Mouse (Mus musculus): ENCODE measurements around the gene Ap1s1. TPM values are rescaled to one million over a fixed set of nuclear protein-coding genes. Genes with fewer than 3 reads are reported as not detected.
A peak's percentile ranks its signal among the peaks of the same experiment; 100 is the strongest.

The Ap1s1 gene
- total and polyA plus RNA-seq, 3 experiments: 154 to 218 (median 211) TPM

GRCm38 (mm10) chr5:137083051-137083450 lies 37.1 kb upstream of the Ap1s1 start:
- TF ChIP-seq ZC3H11A (IDR thresholded peaks at IDR 0.05; ENCODE audit: low read depth, low read length) (no peak), SIN3A (IDR thresholded peaks at IDR 0.05; ENCODE audit: low read length) (no peak), CTCF (IDR thresholded peaks at IDR 0.05 in 2 of 3, conservative IDR thresholded peaks at IDR 0.05 in 1 of 3; ENCODE audit: control insufficient read depth in 1 of 3, insufficient read depth in 1 of 3, low read depth in 2 of 3, low read length in 3 of 3, poor library complexity in 1 of 3, severe bottlenecking in 1 of 3) (no peak), POLR2AphosphoS5 (IDR thresholded peaks at IDR 0.05; ENCODE audit: borderline replicate concordance, low read depth, low read length) (no peak), ELF1 (IDR thresholded peaks at IDR 0.05; ENCODE audit: low read depth, low read length) (no peak)
- no peaks in the 10 kb centered on the region for H3K79me2 ChIP-seq (ENCODE audit: control insufficient read depth, insufficient read depth, low read length, poor library complexity)
- peaks cover 10 to 33% of the 10 kb centered on the region in 2 experiments for H3K4me1 ChIP-seq (ENCODE audit: control insufficient read depth in 1 of 2, insufficient read depth in 2 of 2, low read length in 2 of 2)
- no peaks in the 10 kb centered on the region for H3K9me3 ChIP-seq (replicated peaks; ENCODE audit: insufficient read depth, low read length)
- H3K27ac ChIP-seq (ENCODE audit: control insufficient read depth, low read depth, low read length): no peak overlapping the region
- no peak for DNase-seq (ENCODE audit: low read depth, low spot score)
- H3K27me3 ChIP-seq (ENCODE audit: control insufficient read depth in 1 of 2, insufficient read depth in 2 of 2, low read length in 2 of 2): no peaks in the 10 kb centered on the region
- no peak overlapping the region for H3K4me3 ChIP-seq (ENCODE audit: control insufficient read depth in 1 of 2, insufficient read depth in 1 of 2, low read depth in 2 of 2, low read length in 2 of 2)
- no peak overlapping the region for H3K9ac ChIP-seq (ENCODE audit: control insufficient read depth, low read depth, low read length, poor library complexity, severe bottlenecking)
- peaks cover 0 to 15% of the 10 kb centered on the region in 2 experiments; a peak in 2 of 4 replicates for H3K36me3 ChIP-seq (ENCODE audit: control insufficient read depth in 1 of 2, insufficient read depth in 2 of 2, low read length in 2 of 2)

GRCm38 (mm10) chr5:137079849-137080248 lies 33.9 kb upstream of the Ap1s1 start:
- TF ChIP-seq TBP (IDR thresholded peaks at IDR 0.05; ENCODE audit: low read depth, low read length) (peak; percentile 73; the same call in 1 of the 2 replicates), CHD2 (IDR thresholded peaks at IDR 0.05; ENCODE audit: low read length) (no peak), NELFE (IDR thresholded peaks at IDR 0.05; ENCODE audit: low read depth, low read length) (0 out of 2 replicates have a peak, but pooled peaks have one; percentile 43), POLR2A (IDR thresholded peaks at IDR 0.05; ENCODE audit: control insufficient read depth in 1 of 2, insufficient read depth in 1 of 2, low read depth in 1 of 2, low read length in 2 of 2, poor library complexity in 1 of 2) (peak in 1 of 2 experiments; percentile 68; a peak in 2 of 4 replicates)
- DNase-seq (ENCODE audit: low read depth, low spot score): peak; percentile 90

GRCm38 (mm10) chr5:137078616-137079015 lies 32.7 kb upstream of the Ap1s1 start:
- Histone ChIP-seq H3K36me3 (ENCODE audit: control insufficient read depth in 1 of 2, insufficient read depth in 2 of 2, low read length in 2 of 2) (peaks cover 0 to 15% of the 10 kb centered on the region in 2 experiments; a peak in 2 of 4 replicates), H3K79me2 (ENCODE audit: control insufficient read depth, insufficient read depth, low read length, poor library complexity) (no peaks in the 10 kb centered on the region), H3K9ac (ENCODE audit: control insufficient read depth, low read depth, low read length, poor library complexity, severe bottlenecking) (no peak overlapping the region), H3K27me3 (ENCODE audit: control insufficient read depth in 1 of 2, insufficient read depth in 2 of 2, low read length in 2 of 2) (no peaks in the 10 kb centered on the region), H3K4me1 (ENCODE audit: control insufficient read depth in 1 of 2, insufficient read depth in 2 of 2, low read length in 2 of 2) (peaks cover 5 to 34% of the 10 kb centered on the region in 2 experiments; a peak in 3 of 4 replicates), H3K9me3 (replicated peaks; ENCODE audit: insufficient read depth, low read length) (no peaks in the 10 kb centered on the region), H3K27ac (ENCODE audit: control insufficient read depth, low read depth, low read length) (no peak overlapping the region), H3K4me3 (ENCODE audit: control insufficient read depth in 1 of 2, insufficient read depth in 1 of 2, low read depth in 2 of 2, low read length in 2 of 2) (no peak overlapping the region)
- no peak for DNase-seq (ENCODE audit: low read depth, low spot score)
- no peak for TF ChIP-seq MAFK (IDR thresholded peaks at IDR 0.05; ENCODE audit: borderline replicate concordance, low read depth, low read length)

More at GRCm38 (mm10) chr5:137079849-137080248, 33.9 kb upstream of the Ap1s1 start:
- no peaks in the 10 kb centered on the region for H3K9me3 ChIP-seq (replicated peaks; ENCODE audit: insufficient read depth, low read length)
- peaks cover 9 to 40% of the 10 kb centered on the region in 2 experiments for H3K4me1 ChIP-seq (ENCODE audit: control insufficient read depth in 1 of 2, insufficient read depth in 2 of 2, low read length in 2 of 2)
- no peaks in the 10 kb centered on the region for H3K27me3 ChIP-seq (ENCODE audit: control insufficient read depth in 1 of 2, insufficient read depth in 2 of 2, low read length in 2 of 2)
- H3K4me3 ChIP-seq (ENCODE audit: control insufficient read depth in 1 of 2, insufficient read depth in 1 of 2, low read depth in 2 of 2, low read length in 2 of 2): peak overlapping the region in 1 of 2 experiments; percentile 22; a peak in 2 of 4 replicates
- peak overlapping the region; percentile 57 for H3K27ac ChIP-seq (ENCODE audit: control insufficient read depth, low read depth, low read length)
- H3K36me3 ChIP-seq (ENCODE audit: control insufficient read depth in 1 of 2, insufficient read depth in 2 of 2, low read length in 2 of 2): peaks cover 0 to 20% of the 10 kb centered on the region in 2 experiments; a peak in 2 of 4 replicates
- peak overlapping the region; percentile 22 for H3K9ac ChIP-seq (ENCODE audit: control insufficient read depth, low read depth, low read length, poor library complexity, severe bottlenecking)
- H3K79me2 ChIP-seq (ENCODE audit: control insufficient read depth, insufficient read depth, low read length, poor library complexity): no peaks in the 10 kb centered on the region
